Mouse (Mus musculus): ENCODE data around the gene Rnls. TPM values are rescaled to one million over a fixed set of nuclear protein-coding genes. Genes with fewer than 3 reads are reported as not detected.

The Rnls gene
- polyA plus RNA-seq, 1 experiment, result 0.34 TPM

DNA sequence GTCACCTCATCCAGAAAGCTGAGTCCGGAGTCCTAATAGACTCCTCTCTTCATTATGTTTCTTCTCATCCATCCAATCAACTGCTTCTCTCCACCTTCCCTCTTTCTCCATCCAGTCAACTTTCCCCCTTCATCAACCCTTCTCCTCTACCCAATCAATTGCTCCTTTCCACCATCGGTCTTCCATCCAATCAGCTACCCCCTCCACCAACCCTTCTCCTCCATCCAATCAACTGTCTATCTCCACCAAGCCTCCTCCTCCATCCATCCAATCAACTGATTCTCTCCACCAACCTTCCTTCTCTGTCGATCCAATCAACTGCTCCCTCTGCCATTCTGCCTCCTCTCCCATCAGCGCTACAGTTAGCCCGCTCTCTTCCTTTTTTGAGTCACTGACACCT, 295.5 kb downstream of the Rnls start:
- no peaks in the 10 kb centered on the region for H3K36me3 ChIP-seq (ENCODE audit: control insufficient read depth, insufficient read depth, low read length)
- 93% methylated on average over 5 of the region's 5 CpGs for WGBS
- TF ChIP-seq CTCF (IDR thresholded peaks at IDR 0.05; ENCODE audit: extremely low read depth, insufficient read depth, insufficient read length, insufficient replicate concordance) (no peak), POLR2A (IDR thresholded peaks at IDR 0.05; ENCODE audit: low read depth, low read length) (no peak)
- no peak overlapping the region for H3K27ac ChIP-seq (ENCODE audit: insufficient read depth, low read length)
- no peaks in the 10 kb centered on the region for H3K27me3 ChIP-seq (ENCODE audit: control insufficient read depth, insufficient read depth, low read length)
- H3K4me3 ChIP-seq (ENCODE audit: extremely low read depth, insufficient read depth, insufficient read length), result no peak overlapping the region
- H3K4me1 ChIP-seq (ENCODE audit: control insufficient read depth, insufficient read depth, insufficient read length), result peaks cover 12% of the 10 kb centered on the region; the same call in 1 of the 2 replicates
- no peak for DNase-seq (ENCODE audit: low read depth in 1 of 2, low spot score in 2 of 2)

DNA sequence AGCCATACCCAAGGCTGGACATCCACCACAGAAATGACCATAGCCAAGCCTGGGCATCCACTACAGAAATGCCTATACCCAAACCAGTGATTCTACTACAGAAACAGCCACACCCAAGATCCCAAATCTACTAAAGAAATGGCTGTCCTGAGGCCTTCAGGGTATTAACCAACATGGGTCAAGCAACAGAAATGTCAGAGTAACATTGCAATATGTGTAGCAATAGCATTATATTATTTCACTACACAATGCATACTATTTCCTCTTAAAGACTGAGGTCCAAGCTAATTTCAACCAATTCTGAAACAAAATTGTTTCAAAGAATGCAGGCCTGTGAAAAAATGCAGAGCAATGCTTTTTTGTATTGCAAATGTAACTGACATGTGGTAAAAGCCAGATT, 299.5 kb downstream of the Rnls start:
- Histone ChIP-seq H3K36me3 (ENCODE audit: control insufficient read depth, insufficient read depth, low read length) (no peaks in the 10 kb centered on the region), H3K27me3 (ENCODE audit: control insufficient read depth, insufficient read depth, low read length) (no peaks in the 10 kb centered on the region), H3K4me1 (ENCODE audit: control insufficient read depth, insufficient read depth, insufficient read length) (peaks cover 5% of the 10 kb centered on the region; the same call in 1 of the 2 replicates), H3K27ac (ENCODE audit: insufficient read depth, low read length) (no peak overlapping the region), H3K4me3 (ENCODE audit: extremely low read depth, insufficient read depth, insufficient read length) (no peak overlapping the region)
- TF ChIP-seq CTCF (IDR thresholded peaks at IDR 0.05; ENCODE audit: extremely low read depth, insufficient read depth, insufficient read length, insufficient replicate concordance), result no peak
- TF ChIP-seq POLR2A (IDR thresholded peaks at IDR 0.05; ENCODE audit: low read depth, low read length), result no peak
- DNase-seq (ENCODE audit: low read depth in 1 of 2, low spot score in 2 of 2), result no peak

DNA sequence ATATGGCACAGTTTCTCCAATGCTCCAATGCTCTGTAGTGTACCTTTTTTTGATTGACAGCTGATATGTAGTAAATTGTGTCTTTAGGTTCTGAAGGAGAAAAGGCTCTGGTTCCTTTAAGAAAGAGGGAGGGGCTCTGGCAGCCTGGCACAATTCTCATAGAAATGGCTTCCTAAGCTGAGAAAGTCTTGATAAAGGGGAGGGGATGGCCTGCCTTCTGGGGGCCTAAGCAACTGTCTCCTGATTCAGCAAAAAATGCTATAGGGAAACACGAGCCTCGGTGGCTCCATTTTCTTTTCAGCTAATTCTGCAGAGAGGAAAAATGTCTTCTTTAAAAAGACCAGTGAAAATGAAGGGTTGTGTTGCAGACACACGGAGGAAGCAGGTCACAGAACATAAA, 300.8 kb downstream of the Rnls start:
- no peaks in the 10 kb centered on the region for H3K27me3 ChIP-seq (ENCODE audit: control insufficient read depth, insufficient read depth, low read length)
- no peak for DNase-seq (ENCODE audit: low read depth in 1 of 2, low spot score in 2 of 2)
- H3K4me1 ChIP-seq (ENCODE audit: control insufficient read depth, insufficient read depth, insufficient read length), result peaks cover 5% of the 10 kb centered on the region; the same call in 1 of the 2 replicates
- 58% methylated on average over 3 of the region's 3 CpGs for WGBS
- TF ChIP-seq CTCF (IDR thresholded peaks at IDR 0.05; ENCODE audit: extremely low read depth, insufficient read depth, insufficient read length, insufficient replicate concordance), result no peak
- TF ChIP-seq POLR2A (IDR thresholded peaks at IDR 0.05; ENCODE audit: low read depth, low read length), result no peak
- no peaks in the 10 kb centered on the region for H3K36me3 ChIP-seq (ENCODE audit: control insufficient read depth, insufficient read depth, low read length)
- H3K4me3 ChIP-seq (ENCODE audit: extremely low read depth, insufficient read depth, insufficient read length), result no peak overlapping the region
- H3K27ac ChIP-seq (ENCODE audit: insufficient read depth, low read length), result no peak overlapping the region

DNA sequence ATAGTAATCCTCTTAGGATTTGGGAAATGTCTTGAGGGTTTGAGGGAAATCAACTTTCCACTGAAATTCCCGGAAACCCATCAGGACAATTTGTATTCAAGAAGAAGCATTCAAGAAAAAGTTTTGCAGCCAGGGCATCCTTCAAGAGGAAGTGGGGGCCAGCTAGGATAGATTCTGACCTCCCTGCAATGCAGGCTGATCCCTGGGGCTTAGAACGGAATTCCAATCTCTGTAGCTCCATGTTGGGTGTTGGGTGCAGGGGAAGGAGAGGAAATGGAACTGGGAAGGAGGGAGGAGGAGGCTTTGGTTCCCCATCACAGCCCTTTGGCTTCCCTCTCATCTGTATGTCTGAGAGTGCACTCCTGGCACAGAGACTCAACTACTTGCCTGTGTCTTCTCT, 303.2 kb downstream of the Rnls start:
- Histone ChIP-seq H3K27ac (ENCODE audit: insufficient read depth, low read length) (no peak overlapping the region), H3K36me3 (ENCODE audit: control insufficient read depth, insufficient read depth, low read length) (no peaks in the 10 kb centered on the region), H3K4me3 (ENCODE audit: extremely low read depth, insufficient read depth, insufficient read length) (no peak overlapping the region), H3K27me3 (ENCODE audit: control insufficient read depth, insufficient read depth, low read length) (no peaks in the 10 kb centered on the region), H3K4me1 (ENCODE audit: control insufficient read depth, insufficient read depth, insufficient read length) (peaks cover 5% of the 10 kb centered on the region; the same call in 1 of the 2 replicates)
- TF ChIP-seq POLR2A (IDR thresholded peaks at IDR 0.05; ENCODE audit: low read depth, low read length) (no peak), CTCF (IDR thresholded peaks at IDR 0.05; ENCODE audit: extremely low read depth, insufficient read depth, insufficient read length, insufficient replicate concordance) (no peak)
- DNase-seq (ENCODE audit: low read depth in 1 of 2, low spot score in 2 of 2), result no peak
- WGBS, result 64% methylated on average over 2 of the region's 2 CpGs

DNA sequence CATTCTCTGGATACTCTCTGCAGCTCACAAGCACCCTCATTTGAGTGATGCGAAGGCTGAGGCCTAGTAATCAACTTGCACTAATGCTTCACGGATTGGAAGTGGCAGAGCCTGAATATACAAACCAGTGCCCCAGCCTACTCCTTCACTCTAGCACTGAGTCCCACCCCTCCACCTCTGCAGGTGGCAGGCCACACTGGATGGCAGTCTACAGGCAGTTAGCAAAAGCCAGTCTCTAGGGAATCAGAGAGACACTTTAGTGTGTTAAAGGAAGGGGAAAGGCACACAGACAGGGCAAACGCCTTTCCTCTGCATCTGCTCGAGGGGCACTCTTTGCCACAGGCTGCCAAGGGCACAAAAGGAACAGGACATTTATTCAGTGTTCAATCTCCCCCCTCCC, 304.1 kb downstream of the Rnls start:
- Histone ChIP-seq H3K27ac (ENCODE audit: insufficient read depth, low read length) (no peak overlapping the region), H3K36me3 (ENCODE audit: control insufficient read depth, insufficient read depth, low read length) (no peaks in the 10 kb centered on the region), H3K4me1 (ENCODE audit: control insufficient read depth, insufficient read depth, insufficient read length) (peaks cover 5% of the 10 kb centered on the region; the same call in 1 of the 2 replicates), H3K4me3 (ENCODE audit: extremely low read depth, insufficient read depth, insufficient read length) (no peak overlapping the region), H3K27me3 (ENCODE audit: control insufficient read depth, insufficient read depth, low read length) (no peaks in the 10 kb centered on the region)
- no peak for DNase-seq (ENCODE audit: low read depth in 1 of 2, low spot score in 2 of 2)
- TF ChIP-seq POLR2A (IDR thresholded peaks at IDR 0.05; ENCODE audit: low read depth, low read length) (no peak), CTCF (IDR thresholded peaks at IDR 0.05; ENCODE audit: extremely low read depth, insufficient read depth, insufficient read length, insufficient replicate concordance) (no peak)
- WGBS, result 30% methylated on average over 4 of the region's 4 CpGs

Other genes with a start within 250 kb of the Rnls start
- not detected in 2 replicates for gene Lipo4, start 125.5 kb upstream of the Rnls start, polyA plus RNA-seq (2012; rRNA removed)
- gene Gm8978, start 233.0 kb upstream of the Rnls start, polyA plus RNA-seq (2012; rRNA removed), result not detected in 2 replicates

All from spleen, adult 2 months (tissue).